Mouse (Mus musculus): Measurements from ENCODE around the gene Lmf2. TPM values are rescaled to one million over a fixed set of nuclear protein-coding genes. Genes with fewer than 3 reads are reported as not detected.

Gene Lmf2
- total RNA-seq (2021): 10 to 100 TPM; 16.9 to 18.5 TPM

GRCm38 (mm10) chr15:89355241-89356187 is at the start of gene Lmf2, which contains the start of gene Ncaph2:
Gene Lmf2 (minus strand): TSS chr15:89355659.
Gene Ncaph2 (plus strand): TSS chr15:89355719.
- intact Hi-C loops (cut with DNase I): loop anchor here (1.0 to 2.0 kb wide), 2 partner anchors 18 to 39 kb away; partner anchors contain the start of gene Sco2

GRCm38 (mm10) chr15:89404831-89405623 is 49.6 kb upstream of the Lmf2 start:
- DNase-seq (ENCODE audit: low spot score in 2 of 2): no peak
- intact Hi-C loops (cut with DNase I): no loop called here

More at GRCm38 (mm10) chr15:89355241-89356187, at the start of gene Lmf2, which contains the start of gene Ncaph2:
- DNase-seq (ENCODE audit: low spot score in 2 of 2): peak; percentile 94 to 95

GRCm38 (mm10) chr15:89402471-89402870 is 47.0 kb upstream of the Lmf2 start:
- intact Hi-C loops (cut with DNase I): no loop called here

GRCm38 (mm10) chr15:89399716-89400115 is 44.3 kb upstream of the Lmf2 start:
- no peak for DNase-seq (ENCODE audit: low spot score in 2 of 2)
- intact Hi-C loops (cut with DNase I): no loop called here

More at GRCm38 (mm10) chr15:89402471-89402870, 47.0 kb upstream of the Lmf2 start:
- no peak for DNase-seq (ENCODE audit: low spot score in 2 of 2)

- intact Hi-C loops (cut with DNase I): no loop called here
- DNase-seq (ENCODE audit: low spot score in 2 of 2): no peak
Measured at GRCm38 (mm10) chr15:89398146-89398545, 42.7 kb upstream of the Lmf2 start.

- no peak for DNase-seq (ENCODE audit: low spot score in 2 of 2)
- intact Hi-C loops (cut with DNase I): no loop called here
Measured at GRCm38 (mm10) chr15:89396883-89397282, 41.4 kb upstream of the Lmf2 start.

GRCm38 (mm10) chr15:89390081-89390480 is 34.6 kb upstream of the Lmf2 start:
- intact Hi-C loops (cut with DNase I): no loop called here
- no peak for DNase-seq (ENCODE audit: low spot score in 2 of 2)

GRCm38 (mm10) chr15:89387127-89387526 is 31.7 kb upstream of the Lmf2 start:
- DNase-seq (ENCODE audit: low spot score in 2 of 2): no peak
- intact Hi-C loops (cut with DNase I): no loop called here

GRCm38 (mm10) chr15:89384617-89385016 is 29.2 kb upstream of the Lmf2 start, which contains the start of gene Klhdc7b:
Gene Klhdc7b (plus strand): TSS chr15:89384917.
- DNase-seq (ENCODE audit: low spot score in 2 of 2): no peak
- intact Hi-C loops (cut with DNase I): no loop called here

GRCm38 (mm10) chr15:89379429-89379828 is 24.0 kb upstream of the Lmf2 start:
- DNase-seq (ENCODE audit: low spot score in 2 of 2): no peak
- intact Hi-C loops (cut with DNase I): no loop called here

GRCm38 (mm10) chr15:89378831-89379401 is 23.5 kb upstream of the Lmf2 start, which contains the start of gene Odf3b:
Gene Odf3b (minus strand): TSS chr15:89379282.
- DNase-seq (ENCODE audit: low spot score in 2 of 2): no peak
- intact Hi-C loops (cut with DNase I): no loop called here

GRCm38 (mm10) chr15:89377938-89378828 is 22.7 kb upstream of the Lmf2 start:
- intact Hi-C loops (cut with DNase I): no loop called here
- no peak for DNase-seq (ENCODE audit: low spot score in 2 of 2)

- no peak for DNase-seq (ENCODE audit: low spot score in 2 of 2)
Measured at GRCm38 (mm10) chr15:89377362-89377761, 21.9 kb upstream of the Lmf2 start.

GRCm38 (mm10) chr15:89376957-89377356 is 21.5 kb upstream of the Lmf2 start, which contains the start of gene Tymp:
Gene Tymp (minus strand): TSS chr15:89377039.
- intact Hi-C loops (cut with DNase I): no loop called here
- DNase-seq (ENCODE audit: low spot score in 2 of 2): no peak

More at GRCm38 (mm10) chr15:89377362-89377761, 21.9 kb upstream of the Lmf2 start:
- intact Hi-C loops (cut with DNase I): no loop called here

GRCm38 (mm10) chr15:89376040-89376439 is 20.6 kb upstream of the Lmf2 start:
- intact Hi-C loops (cut with DNase I): no loop called here
- DNase-seq (ENCODE audit: low spot score in 2 of 2): no peak

GRCm38 (mm10) chr15:89374801-89375534 is 19.5 kb upstream of the Lmf2 start:
- intact Hi-C loops (cut with DNase I): loop anchor here (5.0 kb wide), 2 partner anchors 52 to 58 kb away; partner anchors contain the start of genes C730034F03Rik, Chkb, Cpt1b and Gm44502
- DNase-seq (ENCODE audit: low spot score in 2 of 2): no peak

- DNase-seq (ENCODE audit: low spot score in 2 of 2): no peak
- intact Hi-C loops (cut with DNase I): loop anchor here (5.0 kb wide), 2 partner anchors 53 to 57 kb away; partner anchors contain the start of genes C730034F03Rik, Chkb, Cpt1b and Gm44502
Measured at GRCm38 (mm10) chr15:89374340-89374739, 18.9 kb upstream of the Lmf2 start.

All from left cerebral cortex, postnatal 36 days (tissue).